Mouse (Mus musculus) cerebellum, adult 2 months (tissue): ENCODE data around the gene Lpin3. TPM values are rescaled to one million over a fixed set of nuclear protein-coding genes. Genes with fewer than 3 reads are reported as not detected.
A peak's percentile ranks its signal among the peaks of the same experiment; 100 is the strongest.

Experiments
- DNase-seq, 2 experiments: peaks; one replicate each; pipeline ENCODE4 v3.0.0; 2021
- H3K27ac ChIP-seq: fragments of 200-500 bp; 2 replicates; pipeline ENCODE4 v1.5.1; 2012; ENCODE audit warnings: low read length, control low read depth, inconsistent platforms; ENCODE audit not compliant: insufficient read depth
- H3K27me3 ChIP-seq: fragments of 200-500 bp; 2 replicates; pipeline ENCODE4 v1.6.1; 2012; ENCODE audit warnings: inconsistent platforms, mild to moderate bottlenecking, low read length, moderate library complexity; ENCODE audit not compliant: control insufficient read depth, insufficient read depth
- H3K4me1 ChIP-seq: fragments of 200-500 bp; 2 replicates; pipeline ENCODE4 v1.6.1; 2011; ENCODE audit warnings: low read length; ENCODE audit not compliant: control insufficient read depth, insufficient read depth
- H3K4me3 ChIP-seq: fragments of 200-500 bp; replicated peaks from 2 replicates; pipeline ENCODE3; 2011; ENCODE audit warnings: mild to moderate bottlenecking, low read depth, low read length, control low read depth; ENCODE audit not compliant: insufficient read depth
- CTCF ChIP-seq: fragments of 200-500 bp; IDR thresholded peaks from 2 replicates; pipeline ENCODE4 v1.5.1; 2011; ENCODE audit warnings: low read depth, mild to moderate bottlenecking, control low read depth, low read length, moderate library complexity, borderline replicate concordance; ENCODE audit not compliant: insufficient read depth
- POLR2A ChIP-seq: fragments of 200-500 bp; IDR thresholded peaks from 2 replicates; pipeline ENCODE4 v1.6.1; 2011; ENCODE audit warnings: low read length, control low read depth, borderline replicate concordance; ENCODE audit not compliant: insufficient read depth
- WGBS: fragments of 180-500 bp; shearing (Covaris S2); methylation state at CpG from one replicate; pipeline ENCODE4 v1.1.7; 2018; 5-methylcytosine and 5-hydroxymethylcytosine counted together
- polyA plus RNA-seq: library from polyadenylated mRNA; depleted of rRNA; stranded (reverse); fragments of >200 nt; gene quantifications from 2 replicates; pipeline ENCODE4 v1.2.3, GENCODE M21; 2012

Gene Lpin3
- polyA plus RNA-seq, 1 experiment: 2.3 TPM

- H3K4me1 ChIP-seq: peaks cover 4% of the 10 kb centered on the region; the same call in 1 of the 2 replicates
- H3K4me3 ChIP-seq: no peak overlapping the region
- no peak for DNase-seq
- H3K27me3 ChIP-seq: no peaks in the 10 kb centered on the region
- H3K27ac ChIP-seq: no peak overlapping the region
- 83% methylated on average over 5 of the region's 5 CpGs for WGBS
- TF ChIP-seq POLR2A (no peak), CTCF (no peak)
These were observed 23.9 kb upstream of the Lpin3 start for GRCm38 (mm10) chr2:160856359-160857102.

DNA sequence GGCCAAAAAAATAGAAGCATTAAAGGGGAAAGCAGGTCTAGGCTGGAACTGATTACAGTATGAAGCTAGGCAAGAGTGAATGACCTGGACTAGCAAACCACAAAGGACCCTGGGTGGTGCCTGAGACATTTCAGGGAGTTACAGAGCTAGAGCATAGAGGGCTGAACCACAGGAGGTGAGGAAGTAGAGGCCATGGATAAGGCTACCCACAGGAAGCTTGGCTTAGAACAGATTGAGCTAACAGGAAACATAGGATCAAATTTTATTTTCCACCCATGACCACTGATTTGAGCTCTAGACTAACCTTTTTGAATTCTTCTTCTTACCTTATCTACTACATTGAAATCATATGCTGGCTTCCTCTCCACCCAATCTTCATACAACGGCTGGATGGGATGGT lies 20.1 kb upstream of the Lpin3 start:
- TF ChIP-seq CTCF (no peak), POLR2A (no peak)
- Histone ChIP-seq H3K4me1 (peaks cover 5% of the 10 kb centered on the region), H3K27ac (no peak overlapping the region), H3K4me3 (no peak overlapping the region), H3K27me3 (no peaks in the 10 kb centered on the region)
- DNase-seq: no peak
- WGBS: 88% methylated on average over 1 of the region's 1 CpGs

DNA sequence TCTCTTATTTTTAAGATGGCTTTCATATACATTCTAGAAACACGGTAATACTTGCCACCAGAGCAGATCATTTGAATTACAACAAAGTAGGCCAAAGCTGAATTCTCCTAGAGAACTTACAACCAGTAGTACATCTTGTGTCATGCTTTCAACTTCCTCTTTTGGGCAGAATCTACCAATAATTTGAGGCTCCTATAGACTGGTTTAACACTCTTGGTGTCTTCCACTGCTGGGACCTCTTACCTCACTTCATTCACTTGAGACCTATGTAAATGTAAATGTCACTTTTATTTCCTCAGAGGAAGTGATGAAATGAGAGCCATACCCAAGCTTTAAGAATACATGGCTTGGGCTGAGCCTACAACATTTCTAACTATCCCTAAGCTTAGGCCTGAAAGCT lies 16.4 kb upstream of the Lpin3 start:
- 94% methylated on average over 1 of the region's 1 CpGs for WGBS
- no peak for DNase-seq
- Histone ChIP-seq H3K4me3 (no peak overlapping the region), H3K27ac (no peak overlapping the region), H3K4me1 (peaks cover 9% of the 10 kb centered on the region), H3K27me3 (no peaks in the 10 kb centered on the region)
- no peak for TF ChIP-seq CTCF
- no peak for TF ChIP-seq POLR2A

- peaks cover 9% of the 10 kb centered on the region for H3K4me1 ChIP-seq
- H3K27ac ChIP-seq: peak overlapping the region; percentile 69
- H3K4me3 ChIP-seq: no peak overlapping the region
- H3K27me3 ChIP-seq: no peaks in the 10 kb centered on the region
- no peak for TF ChIP-seq POLR2A
- TF ChIP-seq CTCF: no peak
- WGBS: 12% methylated on average over 2 of the region's 2 CpGs
- DNase-seq: peak; percentile 46 to 76
These were observed 15.2 kb upstream of the Lpin3 start for GRCm38 (mm10) chr2:160865266-160865665.

- Histone ChIP-seq H3K27ac (no peak overlapping the region), H3K4me3 (no peak overlapping the region), H3K27me3 (no peaks in the 10 kb centered on the region), H3K4me1 (peaks cover 15% of the 10 kb centered on the region)
- no peak for TF ChIP-seq POLR2A
- no peak for TF ChIP-seq CTCF
- no peak for DNase-seq
- 88% methylated on average over 3 of the region's 3 CpGs for WGBS
These were observed 11.0 kb upstream of the Lpin3 start for GRCm38 (mm10) chr2:160869446-160869845.

DNA sequence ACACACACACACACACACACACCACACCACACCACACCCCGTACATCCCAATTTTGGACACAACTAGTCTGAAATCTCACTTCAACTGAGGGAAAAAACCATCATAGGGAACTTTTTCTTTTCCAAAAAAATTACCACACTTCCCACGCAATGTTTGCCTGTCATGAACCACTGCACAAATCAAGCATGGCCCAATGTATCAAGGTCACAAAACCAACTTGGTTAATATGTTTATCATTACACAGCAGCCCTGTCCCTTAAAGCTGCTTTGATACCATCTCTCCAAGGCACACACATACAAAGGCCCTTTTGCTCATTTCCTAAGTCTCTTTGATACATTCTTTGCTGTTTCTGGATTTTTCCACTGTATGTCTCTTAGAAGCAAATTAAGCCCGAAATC lies 9.2 kb upstream of the Lpin3 start:
- Histone ChIP-seq H3K4me3 (peak overlapping the region; percentile 99), H3K4me1 (peaks cover 6% of the 10 kb centered on the region; the same call in 1 of the 2 replicates), H3K27ac (no peak overlapping the region), H3K27me3 (no peaks in the 10 kb centered on the region)
- DNase-seq: no peak
- no peak for TF ChIP-seq POLR2A
- TF ChIP-seq CTCF: no peak
- WGBS: 28% methylated on average over 3 of the region's 3 CpGs

DNA sequence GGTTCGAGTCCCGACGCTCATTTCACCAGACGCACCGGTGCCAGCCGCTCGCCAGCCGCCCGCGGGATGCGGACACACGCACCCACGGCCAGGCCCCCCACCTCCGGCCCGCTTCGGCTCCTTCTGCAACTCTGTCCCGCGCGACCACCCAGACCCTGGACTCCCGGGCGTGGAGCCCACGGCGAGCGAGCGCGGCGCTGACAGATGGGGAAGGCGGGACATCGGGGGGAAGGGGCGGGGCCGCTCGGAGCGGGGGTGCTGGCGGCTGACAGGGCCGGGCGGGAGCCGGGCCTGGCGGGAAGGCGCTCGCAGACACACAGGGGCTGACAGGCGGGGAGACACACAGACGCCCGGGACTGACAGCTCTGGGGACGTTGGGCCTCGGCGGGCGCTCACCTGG lies 8.1 kb upstream of the Lpin3 start:
- peak; percentile 81 to 85 for DNase-seq
- peaks cover 6% of the 10 kb centered on the region; the same call in 1 of the 2 replicates for H3K4me1 ChIP-seq
- under 1% methylated on average over 47 of the region's 47 CpGs for whole genome bisulfite sequencing
- TF ChIP-seq CTCF (no peak), POLR2A (0 out of 2 replicates have a peak, but pooled peaks have one; percentile 27)
- peak overlapping the region; percentile 99 for H3K4me3 ChIP-seq
- peak overlapping the region; percentile 97 for H3K27ac ChIP-seq
- H3K27me3 ChIP-seq: no peaks in the 10 kb centered on the region

GRCm38 (mm10) chr2:160872890-160873382 lies 7.5 kb upstream of the Lpin3 start, which contains the start of gene Zhx3:
Gene Zhx3 (minus strand): TSS chr2:160872998.
- peak; percentile 93 to 95 for DNase-seq
- peaks cover 6% of the 10 kb centered on the region; the same call in 1 of the 2 replicates for H3K4me1 ChIP-seq
- TF ChIP-seq CTCF (no peak), POLR2A (peak; percentile 84; the same call in 1 of the 2 replicates)
- peak within 1 kb of the TSS; percentile 99 for H3K4me3 ChIP-seq
- WGBS: under 1% methylated on average over 45 of the region's 48 CpGs
- H3K27me3 ChIP-seq: no peaks in the 10 kb centered on the region
- peak within 1 kb of the TSS; percentile 97 for H3K27ac ChIP-seq
